Mouse (Mus musculus) liver, embryonic 14.5 days (tissue): ENCODE data around the gene Ppfibp1.

ENCODE experiments used
- CTCF ChIP-seq: IDR thresholded peaks from 2 replicates; pipeline ENCODE4 v1.5.1; 2016; ENCODE audit warnings: antibody characterized with exemption, low read depth, control low read depth
- EP300 ChIP-seq: IDR thresholded peaks from 2 replicates; pipeline ENCODE4 v1.6.1; 2016; ENCODE audit warnings: antibody characterized with exemption, low read depth

GRCm38 (mm10) chr6:146965139-146965772 lies 77.0 kb downstream of the Ppfibp1 start:
- TF ChIP-seq EP300: no peak
- no peak for TF ChIP-seq CTCF
